Mouse (Mus musculus): ENCODE results near the gene Ift43. TPM values are rescaled to one million over a fixed set of nuclear protein-coding genes. Genes with fewer than 3 reads are reported as not detected.

The Ift43 gene
- total RNA-seq, 2 experiments from 2014 or later = 14.5 to 14.8 TPM

DNA sequence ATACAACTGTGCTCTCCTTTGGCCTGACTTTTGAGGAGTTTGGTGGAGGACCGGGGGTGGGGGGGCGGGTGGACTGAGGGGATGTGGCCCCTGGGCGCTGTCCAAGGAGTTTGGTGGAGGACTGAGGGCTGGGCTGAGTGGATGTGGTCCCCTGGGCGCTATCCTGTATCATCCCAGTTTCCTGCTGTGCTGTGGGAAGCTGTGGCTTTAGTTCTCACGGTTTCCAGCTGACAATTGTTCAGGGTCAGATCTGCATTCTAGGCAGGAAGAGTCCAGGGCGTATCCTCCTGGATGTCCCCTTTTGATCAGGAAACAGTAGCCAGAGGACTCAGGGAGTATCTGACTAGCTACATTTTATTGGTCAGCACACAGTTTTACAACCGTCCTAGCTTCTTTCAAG lies 5.7 kb downstream of the Ift43 start:
- Histone ChIP-seq H3K27ac (no peak overlapping the region), H3K4me3 (no peak overlapping the region)
- DNase-seq (ENCODE audit: low spot score in 2 of 2) = no peak
- no peak for TF ChIP-seq CTCF (conservative IDR thresholded peaks at IDR 0.05)

DNA sequence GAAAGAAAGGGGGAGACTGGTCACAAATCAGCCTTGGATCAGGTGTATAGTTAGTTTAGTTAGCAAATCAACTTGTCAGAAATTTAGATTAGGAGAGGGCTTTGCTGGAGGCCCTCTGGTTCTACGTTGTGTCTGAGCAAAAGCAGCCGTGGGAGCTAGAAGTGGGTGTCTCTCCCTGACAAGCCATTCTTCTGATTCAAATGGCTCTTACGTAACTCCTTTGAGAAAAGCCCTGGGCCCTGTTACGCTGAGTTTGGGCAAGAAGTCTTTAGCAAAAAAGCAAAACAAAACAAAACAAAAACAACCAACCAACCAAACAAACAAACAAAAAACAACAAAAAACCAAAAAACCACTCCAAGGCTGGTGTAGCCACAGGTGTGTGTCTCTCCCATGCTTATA lies 8.4 kb downstream of the Ift43 start:
- no peak for TF ChIP-seq CTCF (conservative IDR thresholded peaks at IDR 0.05)
- 0 out of 2 replicates have a peak overlapping the region, but pooled peaks have one; percentile 43 for H3K27ac ChIP-seq
- no peak for DNase-seq (ENCODE audit: low spot score in 2 of 2)
- no peak overlapping the region for H3K4me3 ChIP-seq

DNA sequence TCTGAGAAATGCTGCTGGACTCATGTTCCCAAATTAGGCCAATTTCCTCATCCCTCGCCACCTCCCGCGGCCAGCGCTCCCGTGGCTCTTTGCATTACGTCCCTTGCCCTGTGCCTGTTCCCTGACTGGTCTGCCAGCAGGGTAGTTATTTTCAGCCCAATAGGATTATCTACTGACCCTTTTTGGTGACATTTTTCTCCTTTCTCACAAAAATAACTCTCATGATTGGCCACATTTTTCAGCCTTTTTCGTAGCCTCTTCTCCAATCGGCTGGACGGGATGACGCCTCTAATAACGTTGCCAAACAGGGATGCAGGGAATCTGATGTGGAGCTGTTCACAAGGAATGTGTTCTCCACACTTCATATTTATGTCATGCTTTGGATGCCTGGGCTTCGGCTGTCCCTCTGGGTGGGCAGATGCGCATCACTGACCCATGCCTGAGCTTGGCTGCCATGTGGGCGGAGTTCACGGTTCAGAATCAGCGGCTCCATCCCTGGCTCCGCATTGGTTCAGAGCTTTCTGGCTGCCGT lies 9.3 kb downstream of the Ift43 start:
- H3K27ac ChIP-seq = peak overlapping the region; percentile 10; the same call in 1 of the 2 replicates
- no peak for TF ChIP-seq CTCF (conservative IDR thresholded peaks at IDR 0.05)

DNA sequence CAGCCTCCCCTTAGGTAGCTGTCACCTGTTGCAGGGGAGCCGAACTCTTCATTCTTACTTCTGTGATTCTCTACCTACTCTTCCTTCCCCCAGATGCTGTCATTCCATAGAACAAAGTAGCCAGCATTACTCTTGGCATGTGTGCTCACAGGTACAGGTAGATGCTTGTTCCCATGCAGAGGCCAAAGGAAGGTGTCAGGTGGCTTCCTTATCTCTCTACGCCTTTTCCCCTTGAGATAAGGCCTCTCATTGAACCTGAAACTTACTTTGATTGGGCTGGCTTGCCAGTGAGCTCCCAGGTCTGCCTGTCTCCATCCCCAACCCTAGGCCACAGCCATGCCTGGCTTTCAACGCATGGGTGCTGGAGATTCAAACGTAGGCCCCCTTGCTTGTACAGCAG lies 11.7 kb downstream of the Ift43 start:
- no peak for DNase-seq (ENCODE audit: low spot score in 2 of 2)
- TF ChIP-seq CTCF (conservative IDR thresholded peaks at IDR 0.05) = no peak
- Histone ChIP-seq H3K4me3 (no peak overlapping the region), H3K27ac (no peak overlapping the region)

More for the DNA sequence above, 9.3 kb downstream of the Ift43 start:
- no peak overlapping the region for H3K4me3 ChIP-seq
- DNase-seq (ENCODE audit: low spot score in 2 of 2) = no peak

DNA sequence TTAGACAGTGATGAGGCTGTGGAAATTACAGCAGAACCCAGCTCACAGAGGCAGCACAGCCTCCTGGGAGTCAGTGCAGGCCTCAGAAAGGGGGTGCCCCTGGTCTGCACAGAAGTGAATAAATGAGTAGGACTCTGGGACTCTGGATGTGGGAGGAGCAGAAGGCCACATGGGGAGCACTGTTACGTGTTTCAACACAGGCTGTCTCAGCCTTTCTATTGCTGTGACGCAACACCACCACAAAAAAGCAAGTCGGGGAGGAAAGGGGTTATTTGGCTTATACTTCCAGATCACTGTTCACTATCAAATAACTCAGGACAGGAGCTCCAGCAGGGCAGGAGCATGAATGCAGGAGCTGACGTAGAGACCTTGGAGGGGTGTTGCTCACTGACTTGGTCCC lies 13.5 kb downstream of the Ift43 start:
- Histone ChIP-seq H3K27ac (no peak overlapping the region), H3K4me3 (no peak overlapping the region)
- no peak for DNase-seq (ENCODE audit: low spot score in 2 of 2)
- TF ChIP-seq CTCF (conservative IDR thresholded peaks at IDR 0.05) = no peak

DNA sequence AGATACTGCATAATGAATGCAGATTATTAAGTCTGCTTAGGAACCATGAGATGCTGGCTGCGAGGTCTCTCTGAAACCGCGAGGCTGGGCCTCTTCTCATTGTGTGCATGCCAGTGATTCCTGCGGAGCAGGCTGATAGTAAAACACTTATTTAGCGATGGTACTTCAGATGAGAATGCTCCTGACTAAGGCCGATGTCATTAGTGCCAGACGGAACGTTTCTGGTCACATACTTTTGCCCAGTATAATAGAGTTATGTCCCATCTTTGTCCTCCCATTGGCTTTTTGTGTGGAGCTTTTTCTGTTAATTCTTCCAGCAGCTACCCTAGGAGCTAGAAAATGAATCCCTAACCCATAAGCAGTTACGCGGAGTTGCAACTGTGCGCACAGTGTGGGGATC lies 15.4 kb downstream of the Ift43 start:
- no peak for DNase-seq (ENCODE audit: low spot score in 2 of 2)
- TF ChIP-seq CTCF (conservative IDR thresholded peaks at IDR 0.05) = no peak
- no peak overlapping the region for H3K4me3 ChIP-seq
- H3K27ac ChIP-seq = 0 out of 2 replicates have a peak overlapping the region, but pooled peaks have one; percentile 3

DNA sequence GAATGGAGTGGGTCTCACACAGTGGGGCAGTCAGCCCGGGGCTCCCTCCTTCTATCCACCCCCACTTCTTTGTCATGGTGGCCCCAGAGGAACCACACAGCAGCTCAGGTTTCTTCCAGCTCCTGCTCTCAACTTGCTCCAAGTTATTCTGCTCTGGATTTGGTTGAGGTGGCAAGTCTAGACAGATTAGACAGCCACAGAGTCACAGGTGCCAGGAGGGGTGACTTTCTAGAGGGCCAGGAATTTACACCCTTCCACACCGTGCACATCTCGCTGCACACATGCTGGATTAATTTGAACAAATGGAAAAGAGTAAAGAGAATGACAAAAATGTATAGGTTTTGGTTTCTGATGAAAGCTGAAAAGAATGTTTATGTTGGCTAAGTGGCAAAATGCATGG lies 18.4 kb downstream of the Ift43 start:
- TF ChIP-seq CTCF (conservative IDR thresholded peaks at IDR 0.05) = no peak
- Histone ChIP-seq H3K4me3 (no peak overlapping the region), H3K27ac (0 out of 2 replicates have a peak overlapping the region, but pooled peaks have one; percentile 84)
- no peak for DNase-seq (ENCODE audit: low spot score in 2 of 2)

DNA sequence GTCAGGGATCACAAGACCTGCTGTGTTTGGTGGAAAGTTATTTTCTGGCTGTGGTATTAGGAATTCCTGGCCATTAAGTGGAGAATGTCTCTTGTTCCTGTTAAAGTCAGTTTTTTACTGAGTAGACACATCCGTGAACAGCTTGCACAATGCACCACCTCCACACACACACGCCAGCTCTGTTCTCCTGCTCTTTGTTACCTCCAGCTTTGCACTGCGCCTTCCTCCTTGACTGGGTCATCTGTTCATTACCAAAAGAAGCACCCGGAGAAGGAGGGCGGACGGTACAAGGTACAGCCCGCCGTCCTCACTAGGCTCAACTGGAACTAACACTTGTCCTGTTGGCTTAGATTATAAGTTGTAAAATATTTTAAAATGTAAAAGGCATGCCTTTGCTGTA lies 20.3 kb downstream of the Ift43 start:
- Histone ChIP-seq H3K4me3 (no peak overlapping the region; the same call in 1 of the 2 replicates), H3K27ac (peak overlapping the region; percentile 84)
- DNase-seq (ENCODE audit: low spot score in 2 of 2) = no peak
- no peak for TF ChIP-seq CTCF (conservative IDR thresholded peaks at IDR 0.05)

DNA sequence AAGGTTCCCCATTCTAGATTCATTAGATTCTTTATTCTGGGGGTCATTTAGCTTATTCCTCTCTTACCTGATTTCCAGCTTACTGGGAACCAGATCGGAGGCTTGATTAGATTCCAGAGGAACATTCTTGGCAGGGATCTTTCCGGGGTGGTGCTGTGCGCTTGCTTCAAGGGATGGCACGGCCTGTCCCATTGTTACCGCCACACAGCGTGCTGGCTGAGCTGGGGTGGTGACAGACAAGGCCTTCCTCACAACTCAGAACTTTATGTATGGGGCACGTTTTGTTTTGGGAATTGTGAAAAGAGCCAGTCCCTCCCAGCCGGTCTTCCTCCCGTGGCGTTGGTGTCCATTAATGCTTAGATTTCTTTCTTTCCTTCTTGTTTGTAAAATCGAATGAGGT lies 21.1 kb downstream of the Ift43 start:
- Histone ChIP-seq H3K4me3 (no peak overlapping the region; the same call in 1 of the 2 replicates), H3K27ac (peak overlapping the region; percentile 84)
- DNase-seq (ENCODE audit: low spot score in 2 of 2) = no peak
- no peak for TF ChIP-seq CTCF (conservative IDR thresholded peaks at IDR 0.05)

DNA sequence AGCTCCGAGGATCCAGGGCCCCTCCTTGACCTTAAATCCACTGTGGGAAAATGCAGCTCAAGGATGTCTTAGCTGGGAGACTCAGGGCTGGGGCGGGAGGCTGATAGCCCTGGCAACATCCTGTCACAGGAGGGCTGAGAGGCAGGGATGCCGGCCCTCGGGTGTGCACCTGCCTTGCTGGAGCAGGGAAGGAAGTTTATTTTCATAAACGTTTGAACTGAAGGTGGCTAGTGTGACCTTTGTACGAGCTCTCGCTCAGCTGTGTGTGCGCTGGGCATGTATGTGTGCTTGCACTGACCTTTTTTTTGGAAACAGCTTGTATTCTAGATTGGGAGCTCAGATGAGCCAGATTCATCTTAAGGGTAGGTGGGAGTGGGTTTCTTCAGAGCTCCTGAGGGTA lies 21.5 kb downstream of the Ift43 start:
- Histone ChIP-seq H3K4me3 (no peak overlapping the region), H3K27ac (peak overlapping the region; percentile 84)
- no peak for TF ChIP-seq CTCF (conservative IDR thresholded peaks at IDR 0.05)
- DNase-seq (ENCODE audit: low spot score in 2 of 2) = no peak

DNA sequence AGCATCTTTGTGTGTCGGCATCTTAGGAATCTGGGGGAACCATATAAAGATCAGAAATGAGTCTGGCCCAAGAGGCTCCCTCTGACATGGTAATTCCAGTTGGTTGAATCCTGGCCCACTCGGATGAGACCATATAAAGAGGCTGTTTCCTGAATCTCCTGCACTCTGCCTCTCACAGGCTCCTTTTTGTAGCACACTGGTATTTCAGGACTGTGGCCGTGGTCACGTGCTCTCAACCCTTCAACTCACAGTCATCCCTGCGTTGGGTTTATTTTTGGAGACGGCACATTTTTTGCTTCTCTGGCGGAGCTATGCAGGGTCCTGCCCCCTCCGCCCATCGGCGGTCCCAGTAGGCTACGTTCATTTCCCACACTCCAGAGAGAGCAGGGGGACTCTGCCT lies 22.0 kb downstream of the Ift43 start:
- H3K27ac ChIP-seq = peak overlapping the region; percentile 84
- no peak for DNase-seq (ENCODE audit: low spot score in 2 of 2)
- no peak overlapping the region for H3K4me3 ChIP-seq
- TF ChIP-seq CTCF (conservative IDR thresholded peaks at IDR 0.05) = no peak

DNA sequence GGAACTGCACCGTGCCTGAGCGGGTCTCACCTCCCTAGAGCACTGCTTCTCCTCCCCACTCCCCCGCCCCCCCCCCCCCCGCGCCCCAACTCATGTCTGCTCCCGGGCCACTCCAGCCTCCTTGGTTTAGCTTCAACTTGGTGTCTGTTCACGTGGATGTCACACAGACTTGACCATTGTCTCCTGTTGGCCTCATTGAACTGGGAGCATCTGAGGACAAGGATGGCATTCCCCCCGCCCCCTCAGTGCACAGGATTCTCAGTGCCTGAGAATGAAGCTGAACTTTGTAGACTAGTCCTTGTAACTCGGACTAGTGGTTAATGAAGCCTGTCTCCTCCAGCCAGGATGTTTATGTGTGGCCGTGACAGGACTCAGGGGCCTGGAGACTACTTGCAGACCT lies 23.2 kb downstream of the Ift43 start:
- Histone ChIP-seq H3K27ac (peak overlapping the region; percentile 84; the same call in 1 of the 2 replicates), H3K4me3 (no peak overlapping the region)
- DNase-seq (ENCODE audit: low spot score in 2 of 2) = no peak
- TF ChIP-seq CTCF (conservative IDR thresholded peaks at IDR 0.05) = no peak

DNA sequence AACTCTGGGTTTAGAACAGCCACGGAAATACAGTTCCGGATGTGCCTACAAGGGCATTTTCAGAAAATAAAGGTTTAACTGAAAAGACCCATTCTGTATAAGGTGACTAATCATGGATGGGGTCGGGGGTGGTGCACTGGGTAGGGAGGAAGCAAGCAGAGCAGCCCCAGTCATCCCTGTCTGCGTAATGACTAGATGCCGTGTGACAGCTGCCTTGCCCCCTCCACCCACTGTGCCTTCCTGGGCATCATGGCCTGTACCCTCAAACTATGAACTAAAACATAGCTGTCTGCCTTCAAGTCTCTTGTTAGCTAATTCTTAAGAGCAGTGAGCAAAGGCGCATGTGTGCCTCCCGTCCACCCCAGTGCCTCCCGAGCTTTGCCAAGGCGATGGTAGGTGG lies 23.7 kb downstream of the Ift43 start:
- no peak for DNase-seq (ENCODE audit: low spot score in 2 of 2)
- no peak overlapping the region; the same call in 1 of the 2 replicates for H3K27ac ChIP-seq
- no peak for TF ChIP-seq CTCF (conservative IDR thresholded peaks at IDR 0.05)
- H3K4me3 ChIP-seq = no peak overlapping the region

DNA sequence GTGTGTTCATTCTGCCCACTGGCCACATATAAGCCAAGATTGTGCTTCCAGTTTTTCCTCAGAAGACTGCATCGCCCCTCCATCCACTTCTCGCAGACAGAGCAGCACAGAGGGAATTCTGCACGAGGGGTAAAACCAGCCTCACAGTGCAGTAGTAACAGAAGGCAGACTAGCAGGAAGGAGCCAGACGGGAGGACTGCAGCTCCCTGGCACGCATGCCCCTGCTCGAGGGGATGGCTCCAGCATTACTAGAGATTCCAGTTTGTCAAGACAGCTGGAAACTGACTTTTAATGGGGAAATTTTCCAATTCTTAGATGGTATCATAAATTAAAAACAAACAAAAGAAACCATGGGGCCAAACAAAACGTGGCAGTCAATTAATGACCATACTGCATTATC lies 25.3 kb downstream of the Ift43 start:
- Histone ChIP-seq H3K27ac (no peak overlapping the region), H3K4me3 (no peak overlapping the region)
- TF ChIP-seq CTCF (conservative IDR thresholded peaks at IDR 0.05) = no peak
- DNase-seq (ENCODE audit: low spot score in 2 of 2) = no peak

Measured in layer of hippocampus, adult 2 months (tissue).